ENCODE assay signal across 24 mouse cellular contexts in genomic region chr9:46871211-46871994, GRCm38 (mm10).
A peak's percentile ranks its signal among the peaks of the same experiment; 100 is the strongest.
DNase-seq lines count a peak whose midpoint lies in the region; ATAC-seq and TF ChIP-seq lines count a peak whose summit lies in the region.
"Had no signal": no experiment of that assay in that cellular context is flagged by ENCODE, and none has a peak within 500 bp of the region (broad histone marks: within the 10 kb centered on the region; RNA-seq: fewer than 3 reads in every experiment).

No protein-coding gene starts in this region.

- peak; percentile 97 for ATAC-seq in forebrain, embryonic 15.5 days (replicated peaks)
- ATAC-seq in forebrain, embryonic 12.5 days (ENCODE audit: low FRiP score): no peak
- ATAC-seq: activated CD4-positive, CD25-positive, alpha-beta regulatory T cell, adult 4 months; midbrain, embryonic 15.5 days had no signal

- no peak overlapping the region for H3K9ac ChIP-seq in forebrain, embryonic 15.5 days (replicated peaks)
- no peak overlapping the region for H3K9ac ChIP-seq in forebrain, embryonic 12.5 days
- H3K9ac ChIP-seq: limb, embryonic 13.5 days; liver, embryonic 13.5 days; lung, embryonic 14.5 days; midbrain, embryonic 15.5 days had no signal

- H3K36me3 ChIP-seq in forebrain, embryonic 15.5 days: no peaks in the 10 kb centered on the region
- no peaks in the 10 kb centered on the region for H3K36me3 ChIP-seq in forebrain, embryonic 12.5 days (replicated peaks)
- H3K36me3 ChIP-seq in thymus, adult 2 months (ENCODE audit: control insufficient read depth, insufficient read depth, low read length): no peaks in the 10 kb centered on the region
- H3K36me3 ChIP-seq: embryonic facial prominence, embryonic 10.5 days; G1E; limb, embryonic 13.5 days; liver, embryonic 13.5 days; midbrain, embryonic 15.5 days had no signal

- H3K27ac ChIP-seq in forebrain, embryonic 15.5 days (replicated peaks): peak overlapping the region; percentile 77
- no peak overlapping the region for H3K27ac ChIP-seq in forebrain, embryonic 12.5 days
- no peak overlapping the region for H3K27ac ChIP-seq in thymus, adult 2 months (ENCODE audit: control insufficient read depth, insufficient read depth, low read length)
- H3K27ac ChIP-seq: embryonic facial prominence, embryonic 10.5 days; limb, embryonic 13.5 days; liver, embryonic 13.5 days; midbrain, embryonic 15.5 days had no signal

- peak; percentile 35 to 54 for DNase-seq in left cerebral cortex, postnatal 10 days (ENCODE audit: extremely low spot score in 1 of 2, low spot score in 2 of 2)
- DNase-seq in left cerebral cortex, adult 8-10 months (ENCODE audit: low spot score in 2 of 2): no peak
- peak; percentile 86 for DNase-seq in brain, embryonic 14.5 days (ENCODE audit: low read depth)
- peak; percentile 61 for DNase-seq in layer of hippocampus, adult 9-11 months
- DNase-seq in thymus, adult 2 months: no peak
- no peak for DNase-seq in ovary, adult 18-20 months (ENCODE audit: low spot score)
- DNase-seq: adrenal gland, postnatal 25 days; cerebellum, adult 2 months; gastrocnemius, postnatal 25 days; kidney, adult 18-20 months; kidney, postnatal 10 days; liver, embryonic 13.5 days; lung, embryonic 14.5 days; lung, postnatal 36 days; spleen, adult 18-20 months; thymus, postnatal 4 days had no signal

- no peaks in the 10 kb centered on the region for H3K27me3 ChIP-seq in forebrain, embryonic 15.5 days
- H3K27me3 ChIP-seq in forebrain, embryonic 12.5 days: no peaks in the 10 kb centered on the region
- H3K27me3 ChIP-seq in thymus, adult 2 months (ENCODE audit: control insufficient read depth, insufficient read depth, low read length): no peaks in the 10 kb centered on the region
- H3K27me3 ChIP-seq: limb, embryonic 13.5 days; liver, embryonic 13.5 days; midbrain, embryonic 15.5 days had no signal

- H3K9me3 ChIP-seq in forebrain, embryonic 15.5 days: no peaks in the 10 kb centered on the region
- no peaks in the 10 kb centered on the region for H3K9me3 ChIP-seq in forebrain, embryonic 12.5 days
- H3K9me3 ChIP-seq: embryonic facial prominence, embryonic 10.5 days; limb, embryonic 13.5 days; liver, embryonic 13.5 days; midbrain, embryonic 15.5 days had no signal

- no peak for TF ChIP-seq CTCF in brain, embryonic 14.5 days (IDR thresholded peaks at IDR 0.05; ENCODE audit: borderline replicate concordance, extremely low read depth, insufficient read depth, insufficient read length)
- no peak for TF ChIP-seq CTCF in thymus, adult 2 months (IDR thresholded peaks at IDR 0.05; ENCODE audit: borderline replicate concordance, control insufficient read depth, extremely low read depth, insufficient read depth, low read length, poor library complexity)

- no peak overlapping the region for H3K4me2 ChIP-seq in forebrain, embryonic 15.5 days (replicated peaks)
- H3K4me2 ChIP-seq in forebrain, embryonic 12.5 days: no peak overlapping the region
- H3K4me2 ChIP-seq: limb, embryonic 13.5 days; liver, embryonic 13.5 days; lung, embryonic 14.5 days; midbrain, embryonic 15.5 days had no signal

- peaks cover 18% of the 10 kb centered on the region for H3K4me1 ChIP-seq in forebrain, embryonic 15.5 days
- H3K4me1 ChIP-seq in forebrain, embryonic 12.5 days: no peaks in the 10 kb centered on the region; the same call in 1 of the 2 replicates
- H3K4me1 ChIP-seq in thymus, adult 2 months (replicated peaks; ENCODE audit: control insufficient read depth, insufficient read depth, low read length): no peaks in the 10 kb centered on the region
- H3K4me1 ChIP-seq: embryonic facial prominence, embryonic 10.5 days; limb, embryonic 13.5 days; liver, embryonic 13.5 days; midbrain, embryonic 15.5 days had no signal

- 40% methylated on average over 8 of the region's 8 CpGs for WGBS in forebrain, embryonic 15.5 days
- WGBS in forebrain, embryonic 12.5 days: 78% methylated on average over 8 of the region's 8 CpGs
- WGBS in thymus, adult 2 months: 91% methylated on average over 8 of the region's 8 CpGs

- no peak for TF ChIP-seq POLR2A in brain, embryonic 14.5 days (IDR thresholded peaks at IDR 0.05; ENCODE audit: borderline replicate concordance, extremely low read depth, insufficient read depth, insufficient read length, poor library complexity, severe bottlenecking)
- no peak for TF ChIP-seq POLR2A in thymus, adult 2 months (IDR thresholded peaks at IDR 0.05; ENCODE audit: control insufficient read depth, extremely low read depth, insufficient read depth, low read length, poor library complexity)

- H3K4me3 ChIP-seq in forebrain, embryonic 15.5 days: no peak overlapping the region
- H3K4me3 ChIP-seq in forebrain, embryonic 12.5 days (replicated peaks): no peak overlapping the region
- no peak overlapping the region for H3K4me3 ChIP-seq in thymus, adult 2 months (ENCODE audit: control insufficient read depth, insufficient read depth, low read length)
- H3K4me3 ChIP-seq: embryonic facial prominence, embryonic 10.5 days; limb, embryonic 13.5 days; liver, embryonic 13.5 days; midbrain, embryonic 15.5 days; myocyte had no signal

- intact Hi-C loops in left cerebral cortex, postnatal 10 days (cut with DNase I): no loop called here

Comparison
In these comparisons a context has a peak if more than half of its experiments do, and no peak if none do; other contexts are left out.
1. DNase-seq: peak in left cerebral cortex, postnatal 10 days (2 of 2), brain, embryonic 14.5 days (single experiment) and layer of hippocampus, adult 9-11 months (single experiment); none in left cerebral cortex, adult 8-10 months (0 of 2), thymus, adult 2 months (single experiment) and ovary, adult 18-20 months (single experiment).